In the genomic region with DNA sequence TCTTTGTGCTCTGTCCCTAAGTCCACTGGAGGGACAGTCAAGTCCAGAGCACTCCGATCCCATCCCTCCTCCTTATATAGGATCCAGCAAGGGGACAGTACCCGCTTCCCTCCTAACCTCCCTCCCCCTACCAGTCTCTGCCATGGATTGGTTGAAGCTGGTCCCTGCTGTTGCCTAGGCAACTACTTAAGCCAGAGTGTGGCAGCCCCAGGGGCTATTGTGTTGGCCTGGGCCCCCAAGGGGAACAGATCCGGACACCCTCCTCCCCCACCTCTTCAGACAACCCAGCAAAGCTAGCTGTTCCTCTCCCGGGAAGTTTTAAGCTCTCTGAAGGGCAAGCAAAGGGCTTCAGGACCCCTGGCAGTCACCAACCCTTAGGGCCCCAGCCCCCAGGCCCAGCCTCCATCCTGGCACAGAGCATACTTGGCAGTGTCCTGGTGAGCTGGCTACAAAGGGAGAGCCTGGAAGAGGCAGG, we compare ENCODE assay signal across 8 mouse cellular contexts. TPM values are rescaled to one million over a fixed set of nuclear protein-coding genes. Genes with fewer than 3 reads are reported as not detected.
A peak's percentile ranks its signal among the peaks of the same experiment; 100 is the strongest.
DNase-seq lines count a peak whose midpoint lies in the region; ATAC-seq and TF ChIP-seq lines count a peak whose summit lies in the region.

A gene (minus strand): TSS at position 98 of the 475 bp plus-strand sequence.

- peak within 1 kb of the TSS; percentile 72 for H3K4me2 ChIP-seq in intestine, embryonic 15.5 days (replicated peaks)
- H3K4me2 ChIP-seq in liver, postnatal 0 days (ENCODE audit: low read depth, low read length): peak within 1 kb of the TSS; percentile 66

- peaks cover 83% of the 10 kb centered on the region for H3K27me3 ChIP-seq in megakaryocyte, embryonic 14.5 days (replicated peaks)
- peaks cover 43% of the 10 kb centered on the region for H3K27me3 ChIP-seq in embryonic facial prominence, embryonic 10.5 days (replicated peaks; ENCODE audit: low read depth, poor library complexity, severe bottlenecking)
- H3K27me3 ChIP-seq in intestine, embryonic 15.5 days (replicated peaks): peaks cover 35% of the 10 kb centered on the region
- H3K27me3 ChIP-seq in liver, postnatal 0 days (ENCODE audit: insufficient read depth, low read length): peaks cover 37% of the 10 kb centered on the region

- DNase-seq in embryonic facial prominence, embryonic 10.5 days (ENCODE audit: low spot score): peak; percentile 65
- DNase-seq in liver, postnatal 0 days: no peak
- DNase-seq in urinary bladder, adult 18-20 months (ENCODE audit: low spot score in 2 of 2): no peak
- DNase-seq in kidney, adult 18-20 months: no peak
- DNase-seq in spleen, adult 12 weeks (ENCODE audit: low spot score): no peak

- peak within 1 kb of the TSS; percentile 80 for H3K27ac ChIP-seq in embryonic facial prominence, embryonic 10.5 days (replicated peaks)
- no peak within 1 kb of the TSS for H3K27ac ChIP-seq in intestine, embryonic 15.5 days
- H3K27ac ChIP-seq in liver, postnatal 0 days (ENCODE audit: low read depth): no peak within 1 kb of the TSS

- no peaks in the 10 kb centered on the region for H3K36me3 ChIP-seq in megakaryocyte, embryonic 14.5 days (replicated peaks; ENCODE audit: low read length)
- H3K36me3 ChIP-seq in embryonic facial prominence, embryonic 10.5 days (replicated peaks): no peaks in the 10 kb centered on the region
- no peaks in the 10 kb centered on the region for H3K36me3 ChIP-seq in intestine, embryonic 15.5 days
- H3K36me3 ChIP-seq in liver, postnatal 0 days (replicated peaks; ENCODE audit: insufficient read depth, low read length): no peaks in the 10 kb centered on the region

- ATAC-seq in megakaryocyte, adult 5-6 weeks (ENCODE audit: poor library complexity, severe bottlenecking): no peak
- 0 out of 2 replicates have a peak, but pooled peaks have one; percentile 19 for ATAC-seq in intestine, embryonic 15.5 days
- ATAC-seq in liver, postnatal 0 days: no peak

- H3K4me1 ChIP-seq in megakaryocyte, embryonic 14.5 days: peaks cover 52% of the 10 kb centered on the region
- peaks cover 60% of the 10 kb centered on the region for H3K4me1 ChIP-seq in embryonic facial prominence, embryonic 10.5 days
- peaks cover 25% of the 10 kb centered on the region for H3K4me1 ChIP-seq in intestine, embryonic 15.5 days (replicated peaks)
- H3K4me1 ChIP-seq in liver, postnatal 0 days (ENCODE audit: insufficient read depth): peaks cover 8% of the 10 kb centered on the region

- WGBS in embryonic facial prominence, embryonic 10.5 days: 6% methylated on average over 4 of the region's 4 CpGs
- WGBS in intestine, embryonic 15.5 days: 11% methylated on average over 4 of the region's 4 CpGs
- WGBS in liver, postnatal 0 days (ENCODE audit: insufficient replicate concordance): 22% methylated on average over 4 of the region's 4 CpGs

- TF ChIP-seq CTCF in liver, postnatal 0 days (IDR thresholded peaks at IDR 0.05; ENCODE audit: low read depth): no peak

- no peak within 1 kb of the TSS for H3K9ac ChIP-seq in intestine, embryonic 15.5 days
- H3K9ac ChIP-seq in liver, postnatal 0 days (replicated peaks): no peak within 1 kb of the TSS

- peak within 1 kb of the TSS; percentile 85 for H3K4me3 ChIP-seq in megakaryocyte, embryonic 14.5 days (replicated peaks)
- peak within 1 kb of the TSS; percentile 63 for H3K4me3 ChIP-seq in embryonic facial prominence, embryonic 10.5 days
- H3K4me3 ChIP-seq in intestine, embryonic 15.5 days (replicated peaks): peak within 1 kb of the TSS; percentile 32
- peak within 1 kb of the TSS; percentile 27; the same call in 1 of the 2 replicates for H3K4me3 ChIP-seq in liver, postnatal 0 days (ENCODE audit: low read depth, low read length)

- no peak for TF ChIP-seq EP300 in liver, postnatal 0 days (IDR thresholded peaks at IDR 0.05; ENCODE audit: low read depth)

- H3K9me3 ChIP-seq in megakaryocyte, embryonic 14.5 days: no peaks in the 10 kb centered on the region
- H3K9me3 ChIP-seq in embryonic facial prominence, embryonic 10.5 days: no peaks in the 10 kb centered on the region
- no peaks in the 10 kb centered on the region for H3K9me3 ChIP-seq in intestine, embryonic 15.5 days
- no peaks in the 10 kb centered on the region for H3K9me3 ChIP-seq in liver, postnatal 0 days (ENCODE audit: low read length)

RNA-seq across cellular contexts. Expression of the gene that starts here (rescaled TPM):
- 0.04 TPM in 1 of 2 replicates, not detected in the other for polyA plus RNA-seq in megakaryocyte, embryonic 14.5 days (2012; ENCODE audit: insufficient read depth, low replicate concordance)
- not detected in 2 replicates for total RNA-seq in megakaryocyte, adult 5-6 weeks (2015)
- not detected in 2 replicates for total RNA-seq in megakaryocyte, adult 5-6 weeks (2017)
- polyA plus RNA-seq in embryonic facial prominence, embryonic 10.5 days (2016; fragmentation: Nextera tagmentation; extraction: Ambion mirVana): 10.0 and 17.0 TPM in 2 replicates
- polyA plus RNA-seq in intestine, embryonic 15.5 days (2015; fragmentation: Nextera tagmentation; extraction: Ambion mirVana): 1.4 and 1.5 TPM in 2 replicates
- not detected in 2 replicates for polyA plus RNA-seq in liver, postnatal 0 days (2015; fragmentation: Nextera tagmentation; extraction: Ambion mirVana)

Comparison
In these comparisons a context has a peak if more than half of its experiments do, and no peak if none do; other contexts are left out.
1. H3K4me3 ChIP-seq: peak in every context shown above with its lines; median percentile 85 in megakaryocyte, embryonic 14.5 days; 63 in embryonic facial prominence, embryonic 10.5 days; 32 in intestine, embryonic 15.5 days; 27 in liver, postnatal 0 days.